Mouse (Mus musculus): ENCODE results near the gene Tmed10. TPM values are rescaled to one million over a fixed set of nuclear protein-coding genes. Genes with fewer than 3 reads are reported as not detected.
A peak's percentile ranks its signal among the peaks of the same experiment; 100 is the strongest.

The Tmed10 gene
- polyA plus RNA-seq, 1 experiment from 2014 or later: 228 TPM

- H3K4me1 ChIP-seq (ENCODE audit: control insufficient read depth, insufficient read depth, low read length): no peaks in the 10 kb centered on the region
- no peak overlapping the region for H3K4me2 ChIP-seq (ENCODE audit: low read length)
- H3K27ac ChIP-seq (replicated peaks; ENCODE audit: low read depth, low read length): no peak overlapping the region
- H3K4me3 ChIP-seq (replicated peaks; ENCODE audit: low read depth, low read length): no peak overlapping the region
- H3K9ac ChIP-seq (replicated peaks; ENCODE audit: low read length): no peak overlapping the region
- H3K27me3 ChIP-seq (ENCODE audit: control insufficient read depth, insufficient read depth, low read length): no peaks in the 10 kb centered on the region
- H3K36me3 ChIP-seq (ENCODE audit: control insufficient read depth, insufficient read depth, low read length): no peaks in the 10 kb centered on the region
- H3K9me3 ChIP-seq (ENCODE audit: control insufficient read depth, low read length): no peaks in the 10 kb centered on the region
- WGBS: 80% methylated on average over 14 of the region's 14 CpGs
- ATAC-seq (ENCODE audit: low FRiP score, low TSS enrichment) (no peak), DNase-seq (no peak)
Observed at GRCm38 (mm10) chr12:85382761-85383680, 8.4 kb upstream of the Tmed10 start.

GRCm38 (mm10) chr12:85381570-85381969 is 6.9 kb upstream of the Tmed10 start:
- 92% methylated on average over 6 of the region's 6 CpGs for WGBS
- no peak overlapping the region for H3K4me3 ChIP-seq (replicated peaks; ENCODE audit: low read depth, low read length)
- no peak overlapping the region for H3K4me2 ChIP-seq (ENCODE audit: low read length)
- H3K27me3 ChIP-seq (ENCODE audit: control insufficient read depth, insufficient read depth, low read length): no peaks in the 10 kb centered on the region
- no peaks in the 10 kb centered on the region for H3K9me3 ChIP-seq (ENCODE audit: control insufficient read depth, low read length)
- H3K36me3 ChIP-seq (ENCODE audit: control insufficient read depth, insufficient read depth, low read length): no peaks in the 10 kb centered on the region
- DNase-seq: no peak
- H3K27ac ChIP-seq (replicated peaks; ENCODE audit: low read depth, low read length): no peak overlapping the region
- no peaks in the 10 kb centered on the region for H3K4me1 ChIP-seq (ENCODE audit: control insufficient read depth, insufficient read depth, low read length)
- ATAC-seq (ENCODE audit: low FRiP score, low TSS enrichment): no peak
- H3K9ac ChIP-seq (replicated peaks; ENCODE audit: low read length): no peak overlapping the region

GRCm38 (mm10) chr12:85380942-85381341 is 6.3 kb upstream of the Tmed10 start:
- Histone ChIP-seq H3K27ac (replicated peaks; ENCODE audit: low read depth, low read length) (no peak overlapping the region), H3K9me3 (ENCODE audit: control insufficient read depth, low read length) (no peaks in the 10 kb centered on the region), H3K4me1 (ENCODE audit: control insufficient read depth, insufficient read depth, low read length) (no peaks in the 10 kb centered on the region), H3K4me2 (ENCODE audit: low read length) (no peak overlapping the region), H3K4me3 (replicated peaks; ENCODE audit: low read depth, low read length) (no peak overlapping the region), H3K27me3 (ENCODE audit: control insufficient read depth, insufficient read depth, low read length) (no peaks in the 10 kb centered on the region), H3K36me3 (ENCODE audit: control insufficient read depth, insufficient read depth, low read length) (no peaks in the 10 kb centered on the region), H3K9ac (replicated peaks; ENCODE audit: low read length) (no peak overlapping the region)
- ATAC-seq (ENCODE audit: low FRiP score, low TSS enrichment): no peak
- 72% methylated on average over 7 of the region's 7 CpGs for WGBS
- DNase-seq: no peak

- Histone ChIP-seq H3K27me3 (ENCODE audit: control insufficient read depth, insufficient read depth, low read length) (no peaks in the 10 kb centered on the region), H3K9ac (replicated peaks; ENCODE audit: low read length) (no peak overlapping the region), H3K36me3 (ENCODE audit: control insufficient read depth, insufficient read depth, low read length) (no peaks in the 10 kb centered on the region), H3K4me2 (ENCODE audit: low read length) (no peak overlapping the region), H3K4me3 (replicated peaks; ENCODE audit: low read depth, low read length) (no peak overlapping the region), H3K9me3 (ENCODE audit: control insufficient read depth, low read length) (no peaks in the 10 kb centered on the region), H3K4me1 (ENCODE audit: control insufficient read depth, insufficient read depth, low read length) (no peaks in the 10 kb centered on the region), H3K27ac (replicated peaks; ENCODE audit: low read depth, low read length) (no peak overlapping the region)
- no peak for DNase-seq
- no peak for ATAC-seq (ENCODE audit: low FRiP score, low TSS enrichment)
- WGBS: 100% methylated on average over 1 of the region's 1 CpGs
Observed at GRCm38 (mm10) chr12:85380308-85380707, 5.7 kb upstream of the Tmed10 start.

- Histone ChIP-seq H3K36me3 (ENCODE audit: control insufficient read depth, insufficient read depth, low read length) (no peaks in the 10 kb centered on the region), H3K27me3 (ENCODE audit: control insufficient read depth, insufficient read depth, low read length) (no peaks in the 10 kb centered on the region), H3K9me3 (ENCODE audit: control insufficient read depth, low read length) (no peaks in the 10 kb centered on the region), H3K9ac (replicated peaks; ENCODE audit: low read length) (no peak overlapping the region), H3K4me2 (ENCODE audit: low read length) (no peak overlapping the region), H3K4me3 (replicated peaks; ENCODE audit: low read depth, low read length) (no peak overlapping the region), H3K27ac (replicated peaks; ENCODE audit: low read depth, low read length) (no peak overlapping the region), H3K4me1 (ENCODE audit: control insufficient read depth, insufficient read depth, low read length) (peaks cover 5% of the 10 kb centered on the region)
- 91% methylated on average over 2 of the region's 2 CpGs for WGBS
- ATAC-seq (ENCODE audit: low FRiP score, low TSS enrichment): no peak
- DNase-seq: no peak
Observed at GRCm38 (mm10) chr12:85378271-85378670, 3.6 kb upstream of the Tmed10 start.

- no peaks in the 10 kb centered on the region for H3K36me3 ChIP-seq (ENCODE audit: control insufficient read depth, insufficient read depth, low read length)
- peaks cover 16% of the 10 kb centered on the region for H3K4me1 ChIP-seq (ENCODE audit: control insufficient read depth, insufficient read depth, low read length)
- no peaks in the 10 kb centered on the region for H3K9me3 ChIP-seq (ENCODE audit: control insufficient read depth, low read length)
- ATAC-seq (ENCODE audit: low FRiP score, low TSS enrichment) (peak; percentile 76), DNase-seq (peak; percentile 62)
- no peaks in the 10 kb centered on the region for H3K27me3 ChIP-seq (ENCODE audit: control insufficient read depth, insufficient read depth, low read length)
- peak overlapping the region; percentile 91 for H3K9ac ChIP-seq (replicated peaks; ENCODE audit: low read length)
- H3K4me3 ChIP-seq (replicated peaks; ENCODE audit: low read depth, low read length): peak overlapping the region; percentile 88
- WGBS: 1% methylated on average over 50 of the region's 53 CpGs
- H3K27ac ChIP-seq (replicated peaks; ENCODE audit: low read depth, low read length): peak overlapping the region; percentile 72
- peak overlapping the region; percentile 84 for H3K4me2 ChIP-seq (ENCODE audit: low read length)
Observed at GRCm38 (mm10) chr12:85373591-85374560, 771 bp downstream of the Tmed10 start.

- ATAC-seq (ENCODE audit: low FRiP score, low TSS enrichment) (no peak), DNase-seq (no peak)
- Histone ChIP-seq H3K9ac (replicated peaks; ENCODE audit: low read length) (no peak overlapping the region), H3K4me1 (ENCODE audit: control insufficient read depth, insufficient read depth, low read length) (peaks cover 16% of the 10 kb centered on the region), H3K9me3 (ENCODE audit: control insufficient read depth, low read length) (no peaks in the 10 kb centered on the region), H3K4me2 (ENCODE audit: low read length) (no peak overlapping the region), H3K27ac (replicated peaks; ENCODE audit: low read depth, low read length) (no peak overlapping the region), H3K36me3 (ENCODE audit: control insufficient read depth, insufficient read depth, low read length) (no peaks in the 10 kb centered on the region), H3K4me3 (replicated peaks; ENCODE audit: low read depth, low read length) (no peak overlapping the region), H3K27me3 (ENCODE audit: control insufficient read depth, insufficient read depth, low read length) (no peaks in the 10 kb centered on the region)
- WGBS: 77% methylated on average over 8 of the region's 8 CpGs
Observed at GRCm38 (mm10) chr12:85372068-85372665, 2.5 kb downstream of the Tmed10 start.

GRCm38 (mm10) chr12:85368441-85369063 is 6.1 kb downstream of the Tmed10 start:
- H3K4me1 ChIP-seq (ENCODE audit: control insufficient read depth, insufficient read depth, low read length): peaks cover 13% of the 10 kb centered on the region
- H3K9ac ChIP-seq (replicated peaks; ENCODE audit: low read length): no peak overlapping the region
- H3K4me3 ChIP-seq (replicated peaks; ENCODE audit: low read depth, low read length): no peak overlapping the region
- ATAC-seq (ENCODE audit: low FRiP score, low TSS enrichment) (no peak), DNase-seq (no peak)
- H3K9me3 ChIP-seq (ENCODE audit: control insufficient read depth, low read length): no peaks in the 10 kb centered on the region
- no peak overlapping the region for H3K4me2 ChIP-seq (ENCODE audit: low read length)
- WGBS: 87% methylated on average over 6 of the region's 6 CpGs
- no peaks in the 10 kb centered on the region for H3K27me3 ChIP-seq (ENCODE audit: control insufficient read depth, insufficient read depth, low read length)
- H3K27ac ChIP-seq (replicated peaks; ENCODE audit: low read depth, low read length): no peak overlapping the region
- H3K36me3 ChIP-seq (ENCODE audit: control insufficient read depth, insufficient read depth, low read length): no peaks in the 10 kb centered on the region

Data from midbrain, embryonic 14.5 days (tissue).